Mouse (Mus musculus) liver, embryonic 13.5 days (tissue): Measurements from ENCODE around the gene Cux2. TPM values are rescaled to one million over a fixed set of nuclear protein-coding genes. Genes with fewer than 3 reads are reported as not detected.

Source experiments
- ATAC-seq: fragments of 200-750 bp; cut with Nextera tagmentation; 2 replicates; pipeline ENCODE4 v1.8.0; 2017; ENCODE audit warnings: low read depth, mild to moderate bottlenecking, moderate number of reproducible peaks, moderate library complexity
- DNase-seq: peaks from one replicate; pipeline ENCODE4 v3.0.0; 2022
- H3K27ac ChIP-seq: fragments of 300-500 bp; sonication (generic); 2 replicates; pipeline ENCODE4 v1.5.1; 2015; ENCODE audit warnings: moderate library complexity, mild to moderate bottlenecking, inconsistent platforms
- H3K27me3 ChIP-seq: fragments of 300-500 bp; sonication (generic); 2 replicates; pipeline ENCODE4 v1.6.1; 2015; ENCODE audit warnings: mild to moderate bottlenecking, inconsistent platforms
- H3K36me3 ChIP-seq: fragments of 300-500 bp; sonication (generic); 2 replicates; pipeline ENCODE4 v1.6.1; 2015; ENCODE audit warnings: mild to moderate bottlenecking, inconsistent platforms
- H3K4me1 ChIP-seq: fragments of 300-500 bp; sonication (generic); replicated peaks from 2 replicates; pipeline ENCODE4 v1.6.1; 2015; ENCODE audit warnings: inconsistent platforms
- H3K4me2 ChIP-seq: fragments of 300-500 bp; sonication (generic); 2 replicates; pipeline ENCODE4 v1.6.1; 2015; ENCODE audit warnings: inconsistent platforms, mild to moderate bottlenecking, moderate library complexity
- H3K4me3 ChIP-seq: fragments of 300-500 bp; sonication (generic); replicated peaks from 2 replicates; pipeline ENCODE4 v1.5.1; 2015; ENCODE audit warnings: mild to moderate bottlenecking, inconsistent platforms
- H3K9ac ChIP-seq: fragments of 300-500 bp; sonication (generic); 2 replicates; pipeline ENCODE4 v1.6.1; 2015; ENCODE audit warnings: mild to moderate bottlenecking, inconsistent platforms
- H3K9me3 ChIP-seq: fragments of 300-500 bp; sonication (generic); replicated peaks from 2 replicates; pipeline ENCODE4 v1.6.1; 2016; ENCODE audit warnings: inconsistent platforms
- WGBS: fragments of 180-500 bp; shearing (Covaris S2); methylation state at CpG from one replicate; pipeline ENCODE4 v1.1.7; 2015; ENCODE audit not compliant: insufficient replicate concordance; 5-methylcytosine and 5-hydroxymethylcytosine counted together
- polyA plus RNA-seq: library from polyadenylated mRNA; unstranded; fragments of >200 nt; fragmentation: Nextera tagmentation; extraction: Ambion mirVana; gene quantifications from 2 replicates; pipeline ENCODE4 v1.2.1, GENCODE M21; 2015

Gene Cux2
- polyA plus RNA-seq, 1 experiment from 2014 or later: 0.59 TPM

DNA sequence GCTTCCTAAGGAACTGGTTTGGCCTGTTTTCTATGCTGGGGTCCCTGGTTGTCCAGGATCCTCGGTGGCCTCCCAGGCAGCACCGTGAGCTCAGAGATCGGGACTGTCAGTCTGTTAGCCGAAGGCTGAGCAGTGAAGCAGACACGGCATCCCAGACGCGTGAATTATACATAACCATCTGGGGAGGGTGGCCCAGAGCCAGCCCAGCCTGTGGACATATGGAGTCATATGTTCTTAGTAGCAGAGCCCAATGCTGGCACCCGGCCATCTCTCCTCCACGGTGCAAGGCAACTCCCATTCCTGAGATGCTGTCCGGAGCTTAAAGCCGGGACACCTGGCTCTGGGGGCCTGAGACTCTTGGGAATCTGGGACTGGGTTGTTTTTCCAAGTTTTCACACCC, 31.0 kb upstream of the Cux2 start:
- Histone ChIP-seq H3K4me1 (peaks cover 18% of the 10 kb centered on the region), H3K36me3 (no peaks in the 10 kb centered on the region), H3K4me3 (no peak overlapping the region), H3K9me3 (no peaks in the 10 kb centered on the region; the same call in 1 of the 2 replicates), H3K27ac (no peak overlapping the region), H3K4me2 (no peak overlapping the region), H3K27me3 (no peaks in the 10 kb centered on the region), H3K9ac (no peak overlapping the region)
- DNase-seq: no peak
- 78% methylated on average over 11 of the region's 11 CpGs for WGBS
- ATAC-seq: no peak

- Histone ChIP-seq H3K36me3 (no peaks in the 10 kb centered on the region), H3K9ac (no peak overlapping the region), H3K9me3 (no peaks in the 10 kb centered on the region; the same call in 1 of the 2 replicates), H3K4me2 (no peak overlapping the region), H3K4me1 (peaks cover 8% of the 10 kb centered on the region), H3K27me3 (no peaks in the 10 kb centered on the region), H3K4me3 (no peak overlapping the region), H3K27ac (no peak overlapping the region)
- DNase-seq: no peak
- no peak for ATAC-seq
- WGBS: 67% methylated on average over 7 of the region's 7 CpGs
These were observed 29.9 kb upstream of the Cux2 start for GRCm38 (mm10) chr5:122079796-122080195.

DNA sequence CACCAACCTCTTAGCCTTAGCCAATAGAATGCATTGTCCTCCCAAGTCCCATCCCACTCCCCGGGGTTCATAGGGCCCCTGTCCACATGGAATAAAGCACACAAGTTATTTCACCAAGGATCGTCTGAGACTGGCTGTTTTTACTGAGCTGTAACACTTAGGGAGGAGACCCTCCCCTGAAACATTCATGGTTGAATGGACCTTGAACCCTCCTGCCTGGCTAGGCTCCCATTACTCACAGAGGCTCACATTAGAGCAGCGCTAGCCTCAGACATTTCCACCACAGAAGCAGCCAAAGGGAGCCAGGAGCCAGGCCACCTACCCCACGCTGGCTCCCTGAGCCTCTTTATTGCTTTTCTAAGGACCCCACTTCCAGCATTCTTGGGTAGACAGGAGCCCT, 27.3 kb upstream of the Cux2 start:
- Histone ChIP-seq H3K36me3 (no peaks in the 10 kb centered on the region), H3K4me3 (no peak overlapping the region), H3K4me2 (no peak overlapping the region), H3K9ac (no peak overlapping the region), H3K27ac (no peak overlapping the region), H3K4me1 (no peaks in the 10 kb centered on the region), H3K27me3 (no peaks in the 10 kb centered on the region), H3K9me3 (no peaks in the 10 kb centered on the region; the same call in 1 of the 2 replicates)
- 63% methylated on average over 4 of the region's 4 CpGs for WGBS
- DNase-seq (no peak), ATAC-seq (no peak)

- H3K4me3 ChIP-seq: no peak overlapping the region
- WGBS: 36% methylated on average over 3 of the region's 3 CpGs
- H3K9ac ChIP-seq: no peak overlapping the region
- ATAC-seq (no peak), DNase-seq (no peak)
- H3K9me3 ChIP-seq: no peaks in the 10 kb centered on the region; the same call in 1 of the 2 replicates
- H3K4me2 ChIP-seq: no peak overlapping the region
- H3K4me1 ChIP-seq: no peaks in the 10 kb centered on the region
- H3K27ac ChIP-seq: no peak overlapping the region
- no peaks in the 10 kb centered on the region for H3K27me3 ChIP-seq
- H3K36me3 ChIP-seq: no peaks in the 10 kb centered on the region
These were observed 25.8 kb upstream of the Cux2 start for GRCm38 (mm10) chr5:122075736-122076135.

DNA sequence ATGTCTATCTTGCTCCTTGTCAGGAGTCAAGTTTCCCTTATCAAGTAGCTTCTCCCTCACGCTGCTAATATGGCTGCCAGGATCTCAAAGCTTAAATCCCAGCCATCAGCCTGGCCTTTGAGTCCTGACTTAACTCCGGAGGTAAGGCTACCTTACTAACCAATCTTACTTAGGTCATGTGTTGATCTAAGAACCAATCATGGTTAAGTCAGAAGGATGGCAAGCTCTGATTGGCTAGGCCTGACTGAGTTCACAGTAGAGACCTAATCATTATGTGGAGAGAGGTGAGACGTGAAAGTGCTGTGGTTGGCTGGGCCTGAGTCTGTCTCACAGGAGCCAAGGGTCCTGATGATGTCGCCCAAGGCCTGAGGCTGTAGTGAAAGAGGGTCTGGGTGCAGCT, 22.1 kb upstream of the Cux2 start:
- ATAC-seq (no peak), DNase-seq (no peak)
- Histone ChIP-seq H3K36me3 (no peaks in the 10 kb centered on the region), H3K9ac (no peak overlapping the region), H3K4me2 (no peak overlapping the region), H3K4me3 (no peak overlapping the region), H3K4me1 (no peaks in the 10 kb centered on the region), H3K27ac (no peak overlapping the region), H3K27me3 (no peaks in the 10 kb centered on the region), H3K9me3 (no peaks in the 10 kb centered on the region)
- WGBS: 55% methylated on average over 4 of the region's 4 CpGs

- H3K36me3 ChIP-seq: no peaks in the 10 kb centered on the region
- no peak overlapping the region for H3K27ac ChIP-seq
- H3K9me3 ChIP-seq: no peaks in the 10 kb centered on the region
- WGBS: 55% methylated on average over 16 of the region's 16 CpGs
- H3K4me1 ChIP-seq: no peaks in the 10 kb centered on the region
- DNase-seq (no peak), ATAC-seq (no peak)
- H3K9ac ChIP-seq: no peak overlapping the region
- H3K27me3 ChIP-seq: no peaks in the 10 kb centered on the region
- no peak overlapping the region for H3K4me2 ChIP-seq
- no peak overlapping the region for H3K4me3 ChIP-seq
These were observed 21.3 kb upstream of the Cux2 start for GRCm38 (mm10) chr5:122070963-122071800.

DNA sequence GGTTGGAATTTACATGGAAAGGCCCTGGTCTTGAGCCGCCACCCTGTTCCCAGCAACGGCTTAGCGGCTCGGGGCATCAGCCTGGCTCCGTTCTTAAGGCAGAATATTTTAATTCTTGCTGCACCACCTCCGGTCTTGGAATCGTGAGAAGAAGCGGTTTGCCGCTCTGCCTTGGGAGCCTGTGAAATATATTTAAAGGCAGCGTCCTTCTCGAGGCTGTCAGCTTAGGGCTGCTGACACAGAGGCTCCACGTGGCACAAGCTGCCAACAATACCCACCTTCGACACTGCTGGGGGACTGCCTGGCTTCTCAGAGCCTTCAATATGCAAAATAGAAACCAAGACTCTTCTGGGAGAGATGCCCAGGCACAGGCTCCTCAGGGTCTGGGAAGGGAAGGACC, 18.7 kb upstream of the Cux2 start:
- no peak overlapping the region for H3K27ac ChIP-seq
- no peaks in the 10 kb centered on the region for H3K4me1 ChIP-seq
- H3K36me3 ChIP-seq: no peaks in the 10 kb centered on the region
- no peak overlapping the region for H3K4me2 ChIP-seq
- no peaks in the 10 kb centered on the region for H3K9me3 ChIP-seq
- no peak overlapping the region for H3K4me3 ChIP-seq
- ATAC-seq: no peak
- H3K9ac ChIP-seq: no peak overlapping the region
- H3K27me3 ChIP-seq: no peaks in the 10 kb centered on the region
- no peak for DNase-seq
- WGBS: 68% methylated on average over 13 of the region's 13 CpGs

DNA sequence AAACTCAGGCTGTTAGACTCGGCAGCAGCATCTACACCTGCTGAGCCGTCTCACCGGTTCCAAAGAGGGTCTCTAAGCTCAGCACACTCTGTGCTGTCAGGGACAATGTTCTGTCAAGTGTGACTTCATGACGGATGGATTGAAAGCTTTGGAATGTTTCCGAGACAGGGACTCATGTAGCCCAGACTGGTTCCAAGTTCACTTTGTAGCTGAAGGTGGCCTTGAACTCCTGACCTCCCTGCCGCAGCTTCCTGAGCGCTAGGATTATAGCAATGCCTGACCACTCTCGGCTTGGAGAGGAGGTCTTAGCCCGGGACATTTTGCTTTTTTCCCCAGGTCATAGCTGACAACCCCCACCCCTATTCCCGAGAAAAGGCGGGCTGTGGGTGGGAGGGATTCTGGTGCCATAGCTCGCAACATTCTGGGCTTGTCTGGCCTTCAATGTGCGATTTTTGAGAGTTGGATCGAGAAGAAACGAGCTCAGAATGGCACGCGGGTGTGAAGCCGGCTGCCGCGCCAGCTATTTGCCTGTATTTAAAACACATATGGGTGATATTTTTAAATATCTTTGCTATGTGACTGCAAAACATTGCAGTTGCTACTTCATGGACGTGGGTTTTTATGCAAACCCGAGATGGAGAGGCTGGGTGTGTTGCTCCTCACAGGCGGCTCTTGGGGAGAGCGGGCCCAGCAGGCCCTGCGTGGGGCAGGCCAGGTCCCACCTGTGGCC, 13.5 kb upstream of the Cux2 start:
- Histone ChIP-seq H3K27me3 (no peaks in the 10 kb centered on the region), H3K27ac (no peak overlapping the region), H3K4me1 (peaks cover 14% of the 10 kb centered on the region), H3K9ac (no peak overlapping the region), H3K9me3 (no peaks in the 10 kb centered on the region), H3K4me2 (no peak overlapping the region), H3K36me3 (no peaks in the 10 kb centered on the region), H3K4me3 (no peak overlapping the region)
- ATAC-seq (no peak), DNase-seq (no peak)
- WGBS: 70% methylated on average over 25 of the region's 25 CpGs

DNA sequence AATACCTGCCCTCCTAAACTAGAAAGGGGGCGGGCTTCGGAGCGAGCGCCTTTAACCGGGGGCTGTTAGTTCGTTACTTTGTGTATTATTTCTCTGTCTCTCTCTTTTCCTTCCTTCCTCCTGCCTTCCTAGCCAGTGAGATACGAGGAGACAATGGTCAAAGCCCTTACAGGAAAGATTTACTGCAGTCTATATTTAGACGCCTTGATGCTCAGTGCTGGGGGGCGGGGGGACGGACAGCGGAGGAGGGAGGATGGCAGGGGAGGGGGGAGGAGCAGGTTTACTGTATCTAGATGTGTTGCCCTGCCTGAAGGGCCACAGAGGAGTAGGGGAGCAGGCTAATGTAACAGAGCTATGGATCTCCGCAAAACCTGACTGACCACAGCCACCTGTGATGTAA, 12.6 kb upstream of the Cux2 start:
- Histone ChIP-seq H3K9ac (no peak overlapping the region), H3K4me3 (no peak overlapping the region), H3K27ac (no peak overlapping the region), H3K9me3 (no peaks in the 10 kb centered on the region), H3K27me3 (no peaks in the 10 kb centered on the region), H3K4me1 (peaks cover 14% of the 10 kb centered on the region), H3K36me3 (no peaks in the 10 kb centered on the region), H3K4me2 (no peak overlapping the region)
- no peak for DNase-seq
- no peak for ATAC-seq
- 12% methylated on average over 12 of the region's 12 CpGs for WGBS

DNA sequence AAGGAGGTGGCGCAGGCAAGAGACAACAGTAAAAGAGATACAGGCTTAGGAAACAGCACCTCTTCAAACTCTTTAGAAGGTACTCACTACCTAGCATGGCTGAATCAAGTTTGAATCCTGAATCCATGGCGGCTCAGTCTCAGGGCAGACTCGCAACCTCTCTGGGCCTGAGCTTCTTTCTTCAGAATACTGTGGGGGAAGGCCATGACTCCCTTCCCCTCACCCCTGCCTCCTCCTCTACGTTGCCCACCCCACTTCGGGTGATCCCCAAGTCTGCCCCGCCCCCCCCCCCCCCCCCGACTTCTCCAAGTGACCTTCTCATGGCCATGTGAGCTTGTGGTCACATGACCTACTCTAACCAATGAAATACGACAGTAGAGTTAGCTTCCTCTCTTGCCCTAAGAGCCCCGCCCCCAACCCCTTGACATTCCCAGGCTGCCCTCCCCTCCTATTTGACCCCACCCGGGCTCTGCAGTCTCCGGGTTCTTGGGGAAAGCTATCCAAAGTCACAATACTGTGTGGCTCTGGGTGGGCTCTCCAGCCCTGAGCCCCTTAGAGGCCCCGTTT, 10.9 kb upstream of the Cux2 start:
- no peak for DNase-seq
- Histone ChIP-seq H3K9me3 (no peaks in the 10 kb centered on the region), H3K4me3 (no peak overlapping the region), H3K27me3 (no peaks in the 10 kb centered on the region), H3K27ac (no peak overlapping the region), H3K9ac (no peak overlapping the region), H3K4me1 (peaks cover 14% of the 10 kb centered on the region), H3K36me3 (no peaks in the 10 kb centered on the region), H3K4me2 (0 out of 2 replicates have a peak overlapping the region, but pooled peaks have one; percentile 10)
- ATAC-seq: no peak
- WGBS: 24% methylated on average over 10 of the region's 12 CpGs
